Mouse (Mus musculus) CH12.LX (cell line): Measurements from ENCODE around the gene Bcr.

Source experiments
- HCFC1 ChIP-seq: IDR thresholded peaks from 2 replicates; pipeline ENCODE4 v1.6.1; 2012; ENCODE audit warnings: low read depth, mild to moderate bottlenecking, inconsistent platforms, low read length, improper control_type of control experiment
- MXI1 ChIP-seq: IDR thresholded peaks from 2 replicates; pipeline ENCODE4 v1.6.1; 2011; ENCODE audit warnings: mild to moderate bottlenecking, low read depth, low read length, improper control_type of control experiment
- POLR2A ChIP-seq: IDR thresholded peaks from 2 replicates; pipeline ENCODE4 v1.6.1; 2011; ENCODE audit warnings: low read depth, mild to moderate bottlenecking, improper control_type of control experiment, low read length
- TCF12 ChIP-seq: IDR thresholded peaks from 2 replicates; pipeline ENCODE4 v1.6.1; 2014; ENCODE audit warnings: low read depth, mild to moderate bottlenecking, inconsistent platforms, low read length, improper control_type of control experiment

DNA sequence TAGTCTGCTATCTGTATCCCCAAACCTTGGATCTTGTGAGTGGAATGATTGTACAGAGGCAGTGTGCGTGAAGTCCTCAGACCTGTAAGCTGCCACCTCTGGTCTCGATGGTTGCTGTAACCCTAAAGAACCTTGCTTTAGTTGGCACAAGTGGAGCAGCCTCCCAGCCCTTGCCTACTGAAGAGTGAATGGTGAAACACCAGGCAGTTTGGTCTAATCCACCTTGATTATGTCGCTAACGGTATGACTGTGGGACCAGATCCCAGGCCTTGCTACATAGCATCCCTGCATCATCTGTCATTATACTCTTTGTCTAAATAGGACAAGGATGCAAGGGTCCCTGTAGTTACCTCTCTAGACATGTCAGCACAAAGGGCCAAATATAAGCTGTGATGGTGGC, 106.2 kb downstream of the Bcr start:
- TF ChIP-seq TCF12 (no peak), MXI1 (no peak), POLR2A (no peak), HCFC1 (no peak)
